Mouse (Mus musculus) forebrain, embryonic 15.5 days (tissue): Measurements from ENCODE around the gene Tab1. TPM values are rescaled to one million over a fixed set of nuclear protein-coding genes. Genes with fewer than 3 reads are reported as not detected.

ENCODE experiments used
- ATAC-seq: fragments of 200-750 bp; cut with Nextera tagmentation; replicated peaks from 2 replicates; pipeline ENCODE4 v1.8.0; 2017; ENCODE audit warnings: mild to moderate bottlenecking, moderate TSS enrichment, moderate library complexity
- H3K27ac ChIP-seq: fragments of 300-500 bp; sonication (generic); replicated peaks from 2 replicates; pipeline ENCODE4 v1.5.1; 2015; ENCODE audit warnings: mild to moderate bottlenecking, inconsistent platforms
- H3K27me3 ChIP-seq: fragments of 300-500 bp; sonication (generic); 2 replicates; pipeline ENCODE4 v1.6.1; 2015; ENCODE audit warnings: inconsistent platforms
- H3K36me3 ChIP-seq: fragments of 300-500 bp; sonication (generic); 2 replicates; pipeline ENCODE4 v1.6.1; 2015; ENCODE audit warnings: mild to moderate bottlenecking, inconsistent platforms
- H3K4me1 ChIP-seq: fragments of 300-500 bp; sonication (generic); 2 replicates; pipeline ENCODE4 v1.6.1; 2015; ENCODE audit warnings: inconsistent platforms
- H3K4me2 ChIP-seq: fragments of 300-500 bp; sonication (generic); replicated peaks from 2 replicates; pipeline ENCODE4 v1.6.1; 2015; ENCODE audit warnings: mild to moderate bottlenecking, inconsistent platforms
- H3K4me3 ChIP-seq: fragments of 300-500 bp; sonication (generic); 2 replicates; pipeline ENCODE4 v1.5.1; 2015; ENCODE audit warnings: mild to moderate bottlenecking, inconsistent platforms
- H3K9ac ChIP-seq: fragments of 300-500 bp; sonication (generic); replicated peaks from 2 replicates; pipeline ENCODE4 v1.6.1; 2015; ENCODE audit warnings: mild to moderate bottlenecking, inconsistent platforms
- H3K9me3 ChIP-seq: fragments of 300-500 bp; sonication (generic); 2 replicates; pipeline ENCODE4 v1.6.1; 2016; ENCODE audit warnings: inconsistent platforms
- WGBS: fragments of 180-500 bp; shearing (Covaris S2); methylation state at CpG from one replicate; pipeline ENCODE4 v1.1.7; 2015; ENCODE audit warnings: mixed read lengths; 5-methylcytosine and 5-hydroxymethylcytosine counted together
- polyA plus RNA-seq: library from polyadenylated mRNA; unstranded; fragments of >200 nt; fragmentation: Nextera tagmentation; extraction: Ambion mirVana; gene quantifications from 2 replicates; pipeline ENCODE4 v1.2.1, GENCODE M21; 2015

Gene Tab1
- polyA plus RNA-seq, 1 experiment from 2014 or later, result 41.1 TPM

GRCm38 (mm10) chr15:80130689-80131088, 2.2 kb upstream of the Tab1 start:
- Histone ChIP-seq H3K9ac (no peak overlapping the region), H3K4me1 (peaks cover 16% of the 10 kb centered on the region), H3K4me3 (no peak overlapping the region), H3K4me2 (no peak overlapping the region), H3K27me3 (no peaks in the 10 kb centered on the region), H3K9me3 (no peaks in the 10 kb centered on the region), H3K36me3 (no peaks in the 10 kb centered on the region), H3K27ac (no peak overlapping the region)
- 93% methylated on average over 5 of the region's 5 CpGs for WGBS
- no peak for ATAC-seq

GRCm38 (mm10) chr15:80131421-80131820, 1.5 kb upstream of the Tab1 start:
- 78% methylated on average over 6 of the region's 6 CpGs for WGBS
- no peak overlapping the region for H3K9ac ChIP-seq

GRCm38 (mm10) chr15:80132452-80132851, 475 bp upstream of the Tab1 start:
- Histone ChIP-seq H3K9me3 (no peaks in the 10 kb centered on the region), H3K36me3 (no peaks in the 10 kb centered on the region), H3K27me3 (no peaks in the 10 kb centered on the region), H3K4me3 (peak overlapping the region; percentile 84), H3K27ac (no peak overlapping the region), H3K9ac (no peak overlapping the region; the same call in 1 of the 2 replicates), H3K4me1 (peaks cover 16% of the 10 kb centered on the region), H3K4me2 (peak overlapping the region; percentile 86)
- WGBS, result 83% methylated on average over 9 of the region's 9 CpGs
- ATAC-seq, result no peak

More at GRCm38 (mm10) chr15:80131421-80131820, 1.5 kb upstream of the Tab1 start:
- Histone ChIP-seq H3K4me2 (no peak overlapping the region), H3K27me3 (no peaks in the 10 kb centered on the region), H3K27ac (no peak overlapping the region), H3K9me3 (no peaks in the 10 kb centered on the region), H3K4me1 (peaks cover 16% of the 10 kb centered on the region), H3K36me3 (no peaks in the 10 kb centered on the region), H3K4me3 (no peak overlapping the region)
- no peak for ATAC-seq

GRCm38 (mm10) chr15:80133682-80134449, 939 bp downstream of the Tab1 start:
- Histone ChIP-seq H3K9me3 (no peaks in the 10 kb centered on the region), H3K4me1 (peaks cover 19% of the 10 kb centered on the region), H3K4me2 (peak overlapping the region; percentile 86), H3K4me3 (peak overlapping the region; percentile 84), H3K27me3 (no peaks in the 10 kb centered on the region), H3K27ac (peak overlapping the region; percentile 98), H3K9ac (peak overlapping the region; percentile 83), H3K36me3 (no peaks in the 10 kb centered on the region)
- WGBS, result 13% methylated on average over 14 of the region's 14 CpGs
- peak; percentile 9; the same call in 1 of the 2 replicates for ATAC-seq

- WGBS, result 76% methylated on average over 9 of the region's 9 CpGs
- peaks cover 19% of the 10 kb centered on the region for H3K4me1 ChIP-seq
- no peaks in the 10 kb centered on the region for H3K9me3 ChIP-seq
- H3K4me3 ChIP-seq, result peak overlapping the region; percentile 84
- 0 out of 2 replicates have a peak overlapping the region, but pooled peaks have one; percentile 15 for H3K27ac ChIP-seq
- ATAC-seq, result no peak
- H3K9ac ChIP-seq, result peak overlapping the region; percentile 83
- H3K36me3 ChIP-seq, result no peaks in the 10 kb centered on the region
- peak overlapping the region; percentile 86 for H3K4me2 ChIP-seq
- H3K27me3 ChIP-seq, result no peaks in the 10 kb centered on the region
Observed at GRCm38 (mm10) chr15:80134450-80134847, 1.5 kb downstream of the Tab1 start.

- ATAC-seq, result no peak
- Histone ChIP-seq H3K27ac (no peak overlapping the region), H3K27me3 (no peaks in the 10 kb centered on the region), H3K9me3 (no peaks in the 10 kb centered on the region), H3K36me3 (no peaks in the 10 kb centered on the region), H3K4me1 (peaks cover 19% of the 10 kb centered on the region), H3K9ac (no peak overlapping the region), H3K4me3 (no peak overlapping the region), H3K4me2 (no peak overlapping the region)
- 90% methylated on average over 2 of the region's 2 CpGs for WGBS
Observed at GRCm38 (mm10) chr15:80135499-80135898, 2.6 kb downstream of the Tab1 start.

- Histone ChIP-seq H3K4me3 (no peak overlapping the region), H3K27ac (no peak overlapping the region), H3K36me3 (peaks cover 5% of the 10 kb centered on the region; the same call in 1 of the 2 replicates), H3K4me2 (no peak overlapping the region), H3K27me3 (no peaks in the 10 kb centered on the region), H3K4me1 (peaks cover 19% of the 10 kb centered on the region), H3K9me3 (no peaks in the 10 kb centered on the region), H3K9ac (no peak overlapping the region)
- no peak for ATAC-seq
- WGBS, result 96% methylated on average over 3 of the region's 3 CpGs
Observed at GRCm38 (mm10) chr15:80136645-80137044, 3.7 kb downstream of the Tab1 start.

- Histone ChIP-seq H3K9me3 (no peaks in the 10 kb centered on the region), H3K27ac (0 out of 2 replicates have a peak overlapping the region, but pooled peaks have one; percentile 23), H3K4me3 (no peak overlapping the region), H3K4me1 (peaks cover 19% of the 10 kb centered on the region), H3K36me3 (peaks cover 11% of the 10 kb centered on the region), H3K27me3 (no peaks in the 10 kb centered on the region), H3K4me2 (no peak overlapping the region), H3K9ac (no peak overlapping the region)
- 69% methylated on average over 17 of the region's 17 CpGs for WGBS
- no peak for ATAC-seq
Observed at GRCm38 (mm10) chr15:80137945-80138791, 5.2 kb downstream of the Tab1 start.

GRCm38 (mm10) chr15:80140302-80140701, 7.4 kb downstream of the Tab1 start:
- Histone ChIP-seq H3K27me3 (no peaks in the 10 kb centered on the region), H3K36me3 (peaks cover 11% of the 10 kb centered on the region), H3K4me3 (no peak overlapping the region), H3K9ac (no peak overlapping the region), H3K4me2 (no peak overlapping the region), H3K27ac (no peak overlapping the region), H3K4me1 (0 out of 2 replicates have a peak, but pooled peaks cover 3% of the 10 kb centered on the region), H3K9me3 (no peaks in the 10 kb centered on the region)
- ATAC-seq, result no peak
- 99% methylated on average over 2 of the region's 2 CpGs for WGBS

- WGBS, result 95% methylated on average over 3 of the region's 3 CpGs
- ATAC-seq, result no peak
Observed at GRCm38 (mm10) chr15:80140878-80141277, 8.0 kb downstream of the Tab1 start.

GRCm38 (mm10) chr15:80142130-80142529, 9.2 kb downstream of the Tab1 start:
- ATAC-seq, result no peak
- Histone ChIP-seq H3K4me3 (no peak overlapping the region), H3K4me1 (0 out of 2 replicates have a peak, but pooled peaks cover 3% of the 10 kb centered on the region), H3K27me3 (no peaks in the 10 kb centered on the region), H3K9me3 (no peaks in the 10 kb centered on the region), H3K4me2 (no peak overlapping the region), H3K36me3 (peaks cover 11% of the 10 kb centered on the region), H3K9ac (no peak overlapping the region), H3K27ac (no peak overlapping the region)
- 98% methylated on average over 3 of the region's 3 CpGs for WGBS

More at GRCm38 (mm10) chr15:80140878-80141277, 8.0 kb downstream of the Tab1 start:
- no peaks in the 10 kb centered on the region for H3K9me3 ChIP-seq
- no peak overlapping the region for H3K4me2 ChIP-seq
- no peak overlapping the region for H3K4me3 ChIP-seq
- no peak overlapping the region for H3K27ac ChIP-seq
- H3K9ac ChIP-seq, result no peak overlapping the region
- peaks cover 11% of the 10 kb centered on the region for H3K36me3 ChIP-seq
- 0 out of 2 replicates have a peak, but pooled peaks cover 3% of the 10 kb centered on the region for H3K4me1 ChIP-seq
- H3K27me3 ChIP-seq, result no peaks in the 10 kb centered on the region

- 95% methylated on average over 6 of the region's 6 CpGs for WGBS
- no peak for ATAC-seq
- H3K27ac ChIP-seq, result no peak overlapping the region
- peaks cover 12% of the 10 kb centered on the region for H3K36me3 ChIP-seq
- no peak overlapping the region for H3K4me3 ChIP-seq
- no peaks in the 10 kb centered on the region for H3K27me3 ChIP-seq
- H3K9me3 ChIP-seq, result no peaks in the 10 kb centered on the region
- no peaks in the 10 kb centered on the region for H3K4me1 ChIP-seq
- H3K4me2 ChIP-seq, result no peak overlapping the region
- H3K9ac ChIP-seq, result no peak overlapping the region
Observed at GRCm38 (mm10) chr15:80143760-80144159, 10.8 kb downstream of the Tab1 start.
